Mouse (Mus musculus): ENCODE measurements around the gene Vps26a.

Vps26a gene

GRCm38 (mm10) chr10:62419422-62419821, 67.2 kb downstream of the Vps26a start:
- DNase-seq (ENCODE audit: low spot score in 2 of 2) = no peak

GRCm38 (mm10) chr10:62418831-62419356, 67.7 kb downstream of the Vps26a start:
- no peak for DNase-seq (ENCODE audit: low spot score in 2 of 2)

- no peak for DNase-seq (ENCODE audit: low spot score in 2 of 2)
Measured at GRCm38 (mm10) chr10:62413606-62413982, 73.0 kb downstream of the Vps26a start.

GRCm38 (mm10) chr10:62412906-62413605, 73.5 kb downstream of the Vps26a start:
- no peak for DNase-seq (ENCODE audit: low spot score in 2 of 2)

- no peak for DNase-seq (ENCODE audit: low spot score in 2 of 2)
Measured at GRCm38 (mm10) chr10:62411431-62412410, 74.9 kb downstream of the Vps26a start.

GRCm38 (mm10) chr10:62410943-62411342, 75.7 kb downstream of the Vps26a start:
- DNase-seq (ENCODE audit: low spot score in 2 of 2) = peak; percentile 48 to 67

Data from urinary bladder, postnatal 4 days (tissue).